Mouse (Mus musculus): ENCODE measurements around the gene Pcgf2.

- TF ChIP-seq CTCF (IDR thresholded peaks at IDR 0.05) (no peak), EP300 (IDR thresholded peaks at IDR 0.05) (no peak)
Observed at GRCm38 (mm10) chr11:97737600-97737999, 37.3 kb upstream of the Pcgf2 start.
